Mouse (Mus musculus) heart, adult 2 months (tissue): ENCODE results near the gene Slc51a.

Experiments used
- CTCF ChIP-seq: fragments of 200-600 bp; IDR thresholded peaks from 2 replicates; pipeline ENCODE4 v1.8.1; 2022; ENCODE audit warnings: antibody characterized with exemption, mild to moderate bottlenecking, moderate library complexity
- POLR2A ChIP-seq: fragments of 200-500 bp; IDR thresholded peaks from 2 replicates; pipeline ENCODE4 v1.6.1; 2011; ENCODE audit warnings: mild to moderate bottlenecking, low read depth, low read length, control low read depth; ENCODE audit not compliant: insufficient read depth

DNA sequence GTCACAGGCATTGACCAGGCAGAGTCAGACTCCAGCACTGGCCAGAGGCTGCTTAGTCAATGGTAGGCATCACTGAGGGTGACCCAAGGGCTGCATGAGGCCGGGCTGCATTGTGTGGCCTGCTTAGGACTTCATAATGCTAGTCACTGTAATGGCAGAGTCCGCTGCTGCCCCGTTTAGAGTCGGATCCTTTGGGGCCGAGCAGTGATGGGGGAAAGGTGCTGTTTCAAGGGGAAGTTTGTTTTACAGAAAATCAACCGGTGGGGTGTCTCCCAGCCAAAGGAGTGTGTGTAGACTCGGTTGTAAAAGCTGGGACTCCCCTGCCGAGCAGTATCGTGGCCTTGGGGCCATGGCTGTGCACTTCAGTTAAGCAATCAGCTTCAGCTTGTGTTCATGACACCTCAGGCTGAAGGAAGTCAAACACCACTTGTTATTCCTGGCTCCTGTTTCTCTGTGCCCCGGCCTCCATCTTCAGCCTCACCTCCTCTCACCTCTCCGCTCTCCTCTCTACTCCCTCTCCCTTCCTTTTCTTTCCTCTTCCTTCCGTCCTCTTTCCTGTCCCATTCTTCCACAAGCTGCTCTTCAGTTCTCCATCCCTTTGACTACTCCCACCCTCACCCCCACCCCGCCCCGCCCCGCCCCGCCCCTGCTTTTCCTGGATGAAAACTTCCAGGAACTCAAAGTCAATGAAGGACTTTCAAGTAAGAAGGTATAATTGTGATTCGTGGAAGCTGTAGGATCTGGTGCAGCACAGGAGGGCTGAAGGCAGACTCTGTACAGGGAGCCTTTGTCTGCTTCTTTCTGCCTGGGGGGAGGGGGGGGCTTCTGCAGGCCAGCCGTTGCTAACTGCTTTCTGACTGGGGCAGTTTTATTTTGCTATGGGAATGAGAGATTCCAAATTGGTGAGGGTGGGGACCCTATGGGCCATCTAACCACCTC lies 23.0 kb upstream of the Slc51a start:
- TF ChIP-seq POLR2A (no peak), CTCF (no peak)
